Mouse (Mus musculus) heart, adult 2 months (tissue): ENCODE results near the gene 2010300C02Rik.

ENCODE experiments used
- EP300 ChIP-seq: fragments of 200-500 bp; IDR thresholded peaks from 2 replicates; pipeline ENCODE4 v1.6.1; 2011; ENCODE audit warnings: low read depth, low read length, control low read depth; ENCODE audit not compliant: insufficient read depth
- POLR2A ChIP-seq: fragments of 200-500 bp; IDR thresholded peaks from 2 replicates; pipeline ENCODE4 v1.6.1; 2011; ENCODE audit warnings: mild to moderate bottlenecking, low read depth, low read length, control low read depth; ENCODE audit not compliant: insufficient read depth

- TF ChIP-seq POLR2A, result no peak
- no peak for TF ChIP-seq EP300
These were observed 15.0 kb upstream of the 2010300C02Rik start for GRCm38 (mm10) chr1:37734841-37735240.
